Mouse (Mus musculus) right cerebral cortex, postnatal 25 days (tissue): ENCODE measurements around the gene Ier5.

Experiments
- DNase-seq: peaks from one replicate; pipeline ENCODE4 v3.0.0; 2022

The Ier5 gene

GRCm38 (mm10) chr1:155075856-155076255 is 23.6 kb downstream of the Ier5 start:
- DNase-seq: no peak

DNA sequence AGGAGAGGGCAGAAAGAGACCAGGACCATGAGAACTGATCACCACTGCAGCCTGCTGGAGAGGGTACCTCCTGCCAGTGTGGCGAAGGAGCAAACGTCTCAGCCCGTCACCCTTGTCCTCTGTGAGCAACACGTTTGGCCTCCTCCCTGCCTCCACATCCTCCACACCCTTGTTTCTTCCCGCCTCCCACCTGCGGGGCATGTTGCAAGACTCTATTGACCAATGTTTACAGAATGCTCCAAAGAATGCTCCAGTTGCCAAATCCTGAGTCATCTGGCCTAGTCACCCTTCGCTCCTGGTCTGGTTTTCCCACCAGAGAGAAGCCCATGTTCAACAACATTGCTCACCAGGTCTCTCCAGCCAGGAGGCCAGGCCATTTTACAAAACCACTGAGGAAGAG is 24.6 kb downstream of the Ier5 start:
- no peak for DNase-seq

- DNase-seq: no peak
These were observed 25.5 kb downstream of the Ier5 start for GRCm38 (mm10) chr1:155073905-155074304.

DNA sequence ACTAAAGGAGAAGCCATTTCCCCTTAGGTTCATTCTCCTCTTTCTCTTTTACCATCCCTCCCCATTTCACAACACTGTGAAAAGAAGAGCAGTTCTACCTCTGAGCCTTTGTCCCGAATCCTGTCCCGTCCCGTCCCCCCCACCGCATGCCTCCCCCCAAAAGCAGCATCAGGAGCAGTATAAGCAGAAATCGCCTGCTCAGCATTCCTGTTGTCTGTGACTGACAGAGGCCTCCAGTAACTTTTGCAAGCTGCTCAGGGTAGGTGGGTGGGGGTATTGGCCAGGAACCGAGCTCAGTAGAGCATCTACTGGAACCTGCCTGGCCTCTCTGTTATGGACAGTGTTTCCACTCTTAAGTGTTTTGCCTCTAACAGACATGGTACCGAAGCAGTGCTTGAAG is 26.3 kb downstream of the Ier5 start:
- no peak for DNase-seq

- DNase-seq: no peak
These were observed 28.1 kb downstream of the Ier5 start for GRCm38 (mm10) chr1:155071287-155071876.

DNA sequence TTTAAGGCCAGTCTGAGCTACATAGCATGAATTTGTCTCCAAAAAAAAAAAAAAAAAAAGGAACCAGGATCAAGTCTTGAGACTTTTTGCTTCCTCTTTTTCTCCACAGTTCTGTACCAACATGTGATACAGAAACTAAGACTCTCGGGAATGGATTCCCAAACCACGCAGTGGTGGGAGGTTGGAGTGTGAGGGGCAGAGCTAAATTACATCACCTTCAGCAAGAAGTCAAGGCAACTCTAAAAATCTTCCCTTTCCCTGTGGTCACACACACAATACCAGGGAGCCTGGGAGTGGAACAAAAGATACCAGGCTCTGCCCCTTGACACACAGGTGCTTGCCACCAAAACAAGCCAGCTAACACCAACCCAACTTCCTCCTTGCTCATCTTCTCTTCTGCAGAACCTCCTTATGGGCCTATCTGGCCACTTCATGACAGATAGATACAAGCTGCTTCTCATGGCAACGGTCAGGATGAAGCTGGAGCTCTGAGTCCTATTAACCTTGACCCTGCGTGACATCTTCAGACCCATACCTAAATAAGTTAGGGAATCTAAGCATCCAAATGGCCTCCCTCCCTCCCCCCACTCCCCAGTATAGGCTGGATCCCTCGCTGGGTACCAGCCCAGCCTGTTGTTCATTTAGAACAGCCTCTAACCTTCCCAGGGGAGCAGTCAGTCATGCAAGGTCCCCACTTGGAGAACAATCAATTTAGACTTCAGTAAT is 28.7 kb downstream of the Ier5 start:
- DNase-seq: no peak

- DNase-seq: no peak
These were observed 29.7 kb downstream of the Ier5 start for GRCm38 (mm10) chr1:155069696-155070095.

GRCm38 (mm10) chr1:155066196-155066595 is 33.2 kb downstream of the Ier5 start:
- DNase-seq: no peak

GRCm38 (mm10) chr1:155065068-155065701 is 34.3 kb downstream of the Ier5 start:
- no peak for DNase-seq

- DNase-seq: no peak
These were observed 34.8 kb downstream of the Ier5 start for GRCm38 (mm10) chr1:155064649-155065048.

DNA sequence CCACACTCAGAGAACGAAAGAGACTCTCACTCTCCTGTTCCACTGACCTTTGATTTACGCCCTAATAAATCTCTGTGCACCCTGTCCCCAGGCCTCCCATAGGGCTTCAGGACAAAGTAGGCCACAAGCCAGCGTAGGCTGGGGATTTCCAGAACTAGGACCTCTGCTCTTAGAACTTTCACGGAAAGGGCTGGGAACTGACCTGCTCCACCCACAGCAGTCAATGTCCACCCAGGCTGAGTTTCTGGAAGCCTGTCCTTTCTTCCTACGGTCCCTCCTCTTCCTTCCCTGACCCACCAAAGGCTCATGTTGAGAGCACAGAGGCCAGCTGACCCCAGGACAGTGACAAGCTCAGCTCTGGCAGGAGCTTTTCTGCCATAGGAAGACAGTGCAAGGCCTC is 35.3 kb downstream of the Ier5 start:
- no peak for DNase-seq

DNA sequence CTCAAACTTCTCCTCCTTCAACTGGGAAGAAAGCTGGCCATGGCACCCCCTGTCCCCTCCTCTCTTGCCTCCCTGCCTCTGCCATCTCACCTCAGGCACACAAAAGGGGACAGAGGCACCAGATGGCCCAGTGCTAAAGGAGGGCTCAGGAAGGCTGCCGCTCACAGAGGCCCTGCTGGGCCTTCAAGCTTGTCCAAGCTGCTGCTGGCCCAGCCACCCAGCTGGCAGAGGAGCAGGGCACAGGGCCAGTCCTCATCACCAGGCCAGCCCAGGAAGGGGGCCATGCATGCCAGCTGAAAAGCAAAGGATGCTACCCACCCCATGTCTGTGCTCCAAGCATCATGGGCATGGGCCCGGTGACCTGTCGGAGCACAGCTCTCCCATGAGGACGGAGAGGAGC is 36.5 kb downstream of the Ier5 start:
- DNase-seq: no peak

DNA sequence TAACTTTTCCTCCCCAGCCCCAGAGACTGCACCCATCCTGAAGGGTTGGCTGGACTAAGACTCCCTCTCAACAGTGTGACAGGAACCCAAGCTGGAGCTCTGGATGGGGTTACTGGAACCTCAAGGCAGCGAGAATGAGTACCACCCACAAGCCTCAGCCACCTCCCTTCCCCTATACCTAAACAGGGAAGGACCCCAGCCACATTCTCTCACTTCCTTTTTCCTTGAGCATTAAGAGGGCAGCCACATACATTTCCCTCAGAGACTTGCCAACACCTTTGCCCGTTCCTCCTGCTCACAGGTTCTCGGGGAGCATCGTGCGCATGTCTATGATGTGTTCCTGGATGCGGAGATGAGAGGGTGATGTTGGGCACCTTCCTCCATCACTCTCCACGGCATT is 37.4 kb downstream of the Ier5 start:
- DNase-seq: no peak

- DNase-seq: no peak
These were observed 38.3 kb downstream of the Ier5 start for GRCm38 (mm10) chr1:155060832-155061801.

- no peak for DNase-seq
These were observed 39.2 kb downstream of the Ier5 start for GRCm38 (mm10) chr1:155060261-155060660.

DNA sequence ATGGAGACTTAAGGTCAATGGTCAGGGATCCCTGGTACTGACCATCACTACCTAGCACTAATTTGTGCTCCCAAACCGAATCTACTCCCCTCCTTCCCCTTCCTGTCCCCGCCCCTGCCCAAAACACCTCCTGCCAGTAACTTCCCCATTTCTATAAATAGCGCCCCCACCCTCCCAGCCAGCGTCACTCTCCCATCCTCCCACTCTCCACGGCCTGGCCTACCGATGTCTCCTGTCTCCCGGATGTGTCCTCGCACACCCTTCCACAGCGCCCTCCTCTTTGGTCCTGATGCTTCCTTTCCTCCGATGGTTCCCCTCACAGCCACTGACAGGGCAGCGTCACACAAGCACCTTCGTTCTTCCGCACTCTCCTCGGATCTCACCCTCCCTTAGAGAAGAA is 39.9 kb downstream of the Ier5 start:
- peak; percentile 52 for DNase-seq

DNA sequence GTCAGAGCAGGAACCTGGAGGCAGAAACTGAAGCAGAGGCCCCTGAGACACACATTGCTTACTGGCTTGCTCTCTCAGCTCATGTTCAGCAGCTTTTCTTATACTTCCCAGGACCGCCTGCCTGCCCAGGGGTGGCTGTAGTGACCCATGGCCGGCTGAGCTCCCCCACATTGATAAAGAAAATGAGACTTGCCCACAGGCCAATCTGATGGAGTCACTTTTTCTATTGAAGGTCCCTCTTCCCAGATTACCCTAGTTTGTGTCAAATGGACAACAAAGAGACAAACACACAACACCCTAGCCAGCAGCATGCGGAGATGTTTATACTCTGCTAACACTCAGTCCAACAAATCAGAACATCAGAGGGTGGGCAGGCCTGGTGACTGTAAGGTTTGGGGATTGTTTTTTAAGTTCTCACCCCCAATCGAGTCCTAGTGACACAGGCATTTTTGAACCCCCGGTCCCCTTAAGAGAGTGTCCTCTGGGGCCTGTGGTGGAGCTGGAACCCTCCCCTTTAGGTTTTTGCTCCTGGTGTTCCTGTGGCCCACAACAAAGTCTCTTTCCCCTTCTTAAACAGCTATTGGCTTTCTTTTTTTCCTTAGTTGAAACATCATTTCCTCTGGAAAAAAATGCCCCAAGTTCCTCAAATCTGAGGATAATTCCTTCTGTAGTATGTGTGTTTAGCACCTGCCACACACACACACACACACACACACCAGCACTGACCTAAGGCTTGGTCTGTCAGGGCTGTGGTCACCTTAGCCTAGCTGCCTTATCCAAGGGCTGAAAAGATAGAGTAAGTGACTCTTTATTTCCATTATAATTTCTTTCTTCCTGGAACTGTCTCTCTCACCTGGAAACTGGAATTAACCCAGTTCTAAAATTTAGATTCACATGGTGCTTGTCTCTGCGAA is 41.1 kb downstream of the Ier5 start:
- DNase-seq: no peak

GRCm38 (mm10) chr1:155056166-155056565 is 43.3 kb downstream of the Ier5 start:
- DNase-seq: no peak

DNA sequence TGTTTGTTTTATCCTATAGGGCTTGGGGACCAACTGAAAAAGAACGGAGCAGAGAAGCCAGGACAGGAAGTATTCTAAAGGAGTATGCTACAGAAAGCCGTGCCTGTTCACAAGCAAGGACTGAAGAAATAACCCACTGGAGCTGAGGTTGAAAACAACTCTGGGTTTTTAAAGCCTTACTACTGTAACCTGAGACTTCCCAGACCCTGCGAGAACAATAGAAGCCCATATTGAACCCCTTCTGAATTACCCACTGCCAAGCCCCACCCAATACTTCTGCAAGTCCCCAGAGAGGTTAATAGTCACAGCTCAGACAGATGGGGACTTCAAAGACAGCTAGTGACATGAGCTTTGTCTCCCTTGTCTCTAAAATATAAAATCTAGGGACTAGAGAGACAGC is 44.4 kb downstream of the Ier5 start:
- DNase-seq: no peak

GRCm38 (mm10) chr1:155054366-155054965 is 45.0 kb downstream of the Ier5 start:
- DNase-seq: no peak

DNA sequence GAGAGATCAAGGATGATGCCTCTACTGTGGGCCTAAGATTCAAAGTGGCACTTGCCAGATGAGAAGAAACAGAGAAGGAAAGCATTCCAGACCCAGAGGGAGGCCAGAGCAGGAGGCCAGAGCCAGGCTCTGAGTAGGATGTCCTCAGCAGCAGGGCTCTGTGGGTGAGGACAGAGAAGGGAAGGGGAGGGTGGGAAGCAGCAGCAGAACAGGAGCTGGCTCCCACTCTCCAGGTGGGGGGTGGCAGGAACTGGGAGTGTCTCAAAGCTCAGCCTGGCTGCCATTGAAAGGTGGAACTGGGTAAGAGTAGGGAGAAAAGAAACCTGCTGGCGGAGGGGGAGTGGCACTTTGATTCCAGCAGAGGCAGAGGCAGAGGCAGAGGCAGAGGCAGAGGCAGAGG is 46.1 kb downstream of the Ier5 start:
- DNase-seq: no peak

DNA sequence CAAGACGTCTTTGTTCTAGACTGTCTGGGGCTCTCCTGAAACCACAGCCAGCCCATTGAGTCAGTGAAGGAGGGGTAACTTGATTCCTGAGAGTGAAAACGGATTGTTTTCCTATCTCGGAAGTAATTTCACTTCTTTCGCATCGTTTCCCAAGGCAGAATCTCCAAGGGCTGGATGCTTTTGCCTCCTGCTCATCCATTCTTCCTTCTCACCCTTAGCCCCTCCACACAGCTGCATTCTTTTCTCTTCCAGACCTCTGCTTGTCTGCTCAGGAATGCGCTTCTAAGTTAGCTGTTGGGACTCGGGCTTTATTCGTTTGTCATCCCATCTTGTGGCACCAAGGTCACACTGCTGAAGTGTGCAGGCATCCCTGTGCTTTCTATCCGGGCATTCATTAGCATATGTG is 46.7 kb downstream of the Ier5 start:
- no peak for DNase-seq
